Mouse (Mus musculus) heart, embryonic 10.5 days (tissue): ENCODE measurements at regions not wholly inside any gene's neighbourhood (a gene's known extent, or its start where the extent isn't known, plus 50 kb on each side); places are given as distances from the start of the nearest gene placed in this dataset.
A peak's percentile ranks its signal among the peaks of the same experiment; 100 is the strongest.
"Not testable (repeated sequence)": the region's sequence is repeated elsewhere in the genome, so short reads cannot be mapped to it uniquely, and the experiment has no call there.

Experiments
- DNase-seq: peaks from one replicate; pipeline ENCODE4 v3.0.0-alpha.2; 2017; ENCODE audit warnings: low spot score
- H3K27ac ChIP-seq: fragments of 300-500 bp; sonication (generic); 2 replicates; pipeline ENCODE4 v1.5.1; 2016; ENCODE audit warnings: mild to moderate bottlenecking
- H3K27me3 ChIP-seq: fragments of 300-500 bp; sonication (generic); 2 replicates; pipeline ENCODE4 v1.6.1; 2016; ENCODE audit warnings: mild to moderate bottlenecking; ENCODE audit not compliant: poor library complexity, insufficient read depth, severe bottlenecking
- H3K36me3 ChIP-seq: fragments of 300-500 bp; sonication (generic); 2 replicates; pipeline ENCODE4 v1.6.1; 2016; ENCODE audit warnings: mild to moderate bottlenecking, moderate library complexity
- H3K4me1 ChIP-seq: fragments of 300-500 bp; sonication (generic); 2 replicates; pipeline ENCODE4 v1.6.1; 2016; ENCODE audit warnings: mild to moderate bottlenecking
- H3K4me3 ChIP-seq: fragments of 300-500 bp; sonication (generic); 2 replicates; pipeline ENCODE4 v1.5.1; 2016; ENCODE audit warnings: mild to moderate bottlenecking, moderate library complexity
- H3K9me3 ChIP-seq: fragments of 300-500 bp; sonication (generic); 2 replicates; pipeline ENCODE4 v1.6.1; 2016; ENCODE audit warnings: mild to moderate bottlenecking, moderate library complexity
- WGBS: fragments of 180-500 bp; shearing (Covaris S2); methylation state at CpG from one replicate; pipeline ENCODE4 v1.1.7; 2016; 5-methylcytosine and 5-hydroxymethylcytosine counted together

DNA sequence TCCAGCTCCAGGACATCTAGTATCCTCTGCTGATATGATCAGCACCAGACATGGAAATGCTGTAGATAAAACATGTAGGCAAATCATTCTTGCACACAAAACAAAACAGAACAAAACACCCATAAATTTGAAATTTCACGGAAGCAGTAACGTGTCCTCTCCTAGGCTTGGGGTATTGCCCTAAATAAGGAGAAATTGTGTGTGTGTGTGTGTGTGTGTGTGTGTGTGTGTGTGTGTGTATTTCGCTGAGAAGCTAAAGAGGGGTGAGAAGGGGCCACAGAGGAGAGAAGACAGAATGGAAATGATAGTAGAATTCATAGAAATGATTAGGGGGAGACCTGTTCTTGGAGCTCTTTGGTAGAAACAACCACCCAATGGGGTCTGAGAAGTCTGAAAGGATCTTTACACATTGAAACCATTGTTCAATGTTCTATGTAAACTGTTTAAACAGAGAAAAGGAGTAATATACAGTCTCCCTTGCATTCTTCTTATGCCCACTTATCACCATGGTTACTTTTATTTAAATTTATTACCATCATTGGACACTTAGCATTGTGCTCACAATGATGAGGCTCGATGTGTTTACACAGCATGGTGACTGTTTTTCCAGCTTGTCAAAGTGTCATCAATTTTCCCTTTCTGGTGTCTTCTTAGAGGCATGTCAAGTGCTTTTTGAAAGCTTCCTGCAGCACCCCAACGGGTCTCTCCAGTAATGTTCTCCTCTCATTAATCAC is 317.3 kb upstream of the 4933412E24Rik start:
- WGBS: 65% methylated on average over 5 of the region's 5 CpGs
- no peaks in the 10 kb centered on the region for H3K27me3 ChIP-seq
- no peak overlapping the region for H3K27ac ChIP-seq
- no peaks in the 10 kb centered on the region for H3K36me3 ChIP-seq
- no peak overlapping the region for H3K4me3 ChIP-seq
- DNase-seq: no peak
- H3K4me1 ChIP-seq: no peaks in the 10 kb centered on the region
- no peaks in the 10 kb centered on the region for H3K9me3 ChIP-seq

DNA sequence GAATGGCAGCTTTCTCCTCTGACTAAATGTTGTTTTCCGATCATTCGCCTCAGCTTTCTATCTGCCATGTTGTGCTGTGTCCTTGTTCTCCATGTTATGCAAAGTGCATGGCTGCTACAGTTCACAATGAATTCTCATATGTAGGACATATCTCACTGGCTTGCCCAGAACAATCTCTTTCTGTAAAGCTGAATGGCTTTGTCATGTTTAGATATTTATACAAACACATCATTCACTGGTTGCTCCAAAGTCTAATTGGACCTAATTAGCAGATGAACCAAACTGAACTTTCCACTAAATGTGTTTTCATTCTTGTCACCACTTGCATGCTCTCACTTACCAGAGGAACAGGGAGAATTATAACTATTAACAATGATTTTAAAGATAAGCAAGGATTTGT is 301.2 kb upstream of the 4933412E24Rik start:
- Histone ChIP-seq H3K36me3 (no peaks in the 10 kb centered on the region), H3K4me1 (no peaks in the 10 kb centered on the region)
- 95% methylated on average over 2 of the region's 2 CpGs for WGBS

DNA sequence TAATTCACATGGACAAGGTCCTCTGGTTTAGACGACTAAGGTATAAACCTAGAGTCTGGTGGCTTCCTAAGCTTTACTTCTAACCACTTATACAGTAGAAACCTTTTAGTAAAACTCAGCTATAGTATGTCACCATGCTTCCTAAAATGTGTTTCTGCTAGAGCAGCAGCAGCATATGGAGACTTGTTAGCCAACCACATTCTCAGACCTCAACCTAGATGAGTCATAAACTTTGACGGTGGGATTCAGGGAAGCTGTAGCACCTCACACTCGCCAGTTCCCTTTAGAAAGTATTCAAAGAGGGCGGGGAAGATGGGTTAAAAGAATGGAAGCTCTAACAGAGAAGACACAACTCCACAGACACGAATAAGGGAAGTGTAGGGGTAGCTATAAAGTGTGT is 298.8 kb upstream of the 4933412E24Rik start:
- no peak for DNase-seq
- Histone ChIP-seq H3K36me3 (no peaks in the 10 kb centered on the region), H3K9me3 (no peaks in the 10 kb centered on the region), H3K27ac (no peak overlapping the region), H3K4me1 (no peaks in the 10 kb centered on the region), H3K4me3 (no peak overlapping the region), H3K27me3 (no peaks in the 10 kb centered on the region)
- WGBS: 69% methylated on average over 5 of the region's 5 CpGs

More for the DNA sequence above, 301.2 kb upstream of the 4933412E24Rik start:
- no peak for DNase-seq
- Histone ChIP-seq H3K27ac (no peak overlapping the region), H3K4me3 (no peak overlapping the region), H3K9me3 (no peaks in the 10 kb centered on the region), H3K27me3 (no peaks in the 10 kb centered on the region)

DNA sequence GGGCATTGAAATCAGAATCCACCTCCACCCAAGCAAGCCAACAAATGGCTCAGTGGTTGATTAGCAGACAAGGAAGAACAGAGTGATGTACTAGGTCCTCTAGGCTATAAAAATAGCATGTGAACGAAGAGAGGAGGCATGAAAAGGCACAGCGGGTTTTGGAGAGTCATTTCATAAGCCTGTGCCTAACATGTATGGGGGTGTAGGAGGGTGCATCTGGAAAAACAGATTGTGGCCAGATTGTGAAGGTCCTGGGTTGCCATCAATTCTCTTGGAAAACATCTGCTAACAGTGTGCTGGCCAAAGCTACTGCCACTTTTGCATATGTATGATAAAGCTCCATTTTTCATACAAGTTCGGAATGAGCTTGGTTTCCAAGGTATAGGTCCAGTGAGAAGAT is 293.5 kb upstream of the 4933412E24Rik start:
- Histone ChIP-seq H3K9me3 (no peaks in the 10 kb centered on the region), H3K36me3 (no peaks in the 10 kb centered on the region), H3K4me1 (no peaks in the 10 kb centered on the region), H3K27ac (no peak overlapping the region), H3K4me3 (no peak overlapping the region), H3K27me3 (no peaks in the 10 kb centered on the region)
- 78% methylated on average over 3 of the region's 3 CpGs for WGBS
- no peak for DNase-seq

DNA sequence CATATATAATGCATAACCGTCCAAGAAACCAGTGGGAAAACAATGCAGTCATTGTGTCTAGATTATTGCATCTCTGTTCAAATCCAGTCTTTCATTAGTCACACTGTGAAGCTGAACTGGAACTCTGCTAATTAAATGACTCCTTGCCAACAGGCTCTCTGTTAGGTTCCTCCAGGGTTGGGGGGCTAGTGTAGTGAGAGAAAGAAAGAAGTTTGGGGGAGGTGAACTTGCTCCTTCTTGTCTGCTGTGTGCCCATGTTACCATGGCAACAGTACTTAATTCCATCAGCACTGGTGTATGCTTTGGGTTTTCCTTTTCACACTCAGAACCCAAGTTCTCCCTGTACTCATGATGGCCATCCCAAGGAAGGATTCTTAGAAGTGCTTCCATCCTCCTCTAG is 292.6 kb upstream of the 4933412E24Rik start:
- H3K27me3 ChIP-seq: no peaks in the 10 kb centered on the region
- H3K4me1 ChIP-seq: no peaks in the 10 kb centered on the region
- no peaks in the 10 kb centered on the region for H3K9me3 ChIP-seq
- H3K36me3 ChIP-seq: no peaks in the 10 kb centered on the region
- no peak for DNase-seq
- H3K27ac ChIP-seq: no peak overlapping the region
- WGBS: 81% methylated on average over 1 of the region's 1 CpGs
- no peak overlapping the region for H3K4me3 ChIP-seq

DNA sequence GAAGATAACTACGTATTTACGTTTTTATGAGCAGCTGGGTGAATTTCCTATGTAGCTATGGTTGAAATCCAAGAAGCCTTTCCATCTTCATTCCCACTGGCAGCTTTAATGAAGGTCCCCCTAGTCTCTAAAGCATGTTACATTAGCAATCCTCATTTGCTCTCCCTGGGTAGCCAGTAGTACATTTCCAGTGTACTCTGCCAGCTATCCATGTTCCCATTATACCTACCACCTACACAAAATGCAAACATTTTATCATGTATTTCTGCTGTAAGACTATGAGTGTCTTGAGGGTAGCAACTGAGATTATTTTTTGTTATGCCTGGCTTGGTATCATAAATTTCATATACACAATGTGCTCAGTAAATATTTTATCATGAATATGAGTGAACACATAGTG is 291.7 kb upstream of the 4933412E24Rik start:
- Histone ChIP-seq H3K27me3 (no peaks in the 10 kb centered on the region), H3K9me3 (no peaks in the 10 kb centered on the region), H3K36me3 (no peaks in the 10 kb centered on the region), H3K4me3 (no peak overlapping the region), H3K27ac (no peak overlapping the region), H3K4me1 (no peaks in the 10 kb centered on the region)
- WGBS: 84% methylated on average over 2 of the region's 2 CpGs
- DNase-seq: no peak

DNA sequence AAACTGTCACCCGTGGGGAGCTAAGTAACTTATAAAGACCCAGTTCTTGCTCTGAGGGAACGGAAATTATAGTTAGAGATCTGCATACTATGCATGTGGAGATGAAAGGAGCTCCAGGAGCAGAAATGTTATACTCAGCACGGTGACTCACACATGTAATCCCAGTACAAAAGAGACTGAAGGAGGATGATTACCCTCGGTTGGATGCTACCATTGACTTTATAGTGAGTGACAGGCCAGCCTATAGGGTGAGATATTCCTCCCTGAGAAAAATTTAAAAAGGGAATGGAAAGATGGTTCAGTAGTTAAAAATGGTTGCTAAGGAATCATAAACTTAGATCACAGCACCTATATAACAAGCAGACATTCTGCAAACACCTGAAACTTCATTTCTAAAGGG is 287.1 kb upstream of the 4933412E24Rik start:
- Histone ChIP-seq H3K9me3 (no peaks in the 10 kb centered on the region), H3K27ac (no peak overlapping the region), H3K36me3 (no peaks in the 10 kb centered on the region), H3K4me1 (no peaks in the 10 kb centered on the region), H3K4me3 (no peak overlapping the region), H3K27me3 (no peaks in the 10 kb centered on the region)
- WGBS: 80% methylated on average over 4 of the region's 4 CpGs
- no peak for DNase-seq

DNA sequence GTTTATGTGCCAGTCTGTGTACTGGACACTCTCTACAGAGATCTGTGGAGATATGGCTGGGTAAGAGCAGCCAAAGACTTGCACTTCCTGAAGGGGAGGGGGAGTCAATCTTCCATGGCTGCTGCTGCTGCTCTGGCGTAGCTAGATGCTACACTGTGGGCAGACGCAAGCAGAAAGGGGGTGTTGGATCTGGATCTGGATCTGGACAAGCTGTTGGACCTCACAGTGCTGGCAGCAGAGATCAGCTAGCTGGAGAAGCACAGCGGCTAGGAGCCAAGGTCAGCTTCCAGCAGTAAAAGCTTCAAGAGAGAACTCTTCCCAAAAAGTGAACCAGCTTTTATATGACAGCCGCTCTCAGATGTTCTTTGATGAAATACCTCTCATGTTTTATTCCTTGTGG is 285.5 kb upstream of the 4933412E24Rik start:
- WGBS: 71% methylated on average over 4 of the region's 4 CpGs

DNA sequence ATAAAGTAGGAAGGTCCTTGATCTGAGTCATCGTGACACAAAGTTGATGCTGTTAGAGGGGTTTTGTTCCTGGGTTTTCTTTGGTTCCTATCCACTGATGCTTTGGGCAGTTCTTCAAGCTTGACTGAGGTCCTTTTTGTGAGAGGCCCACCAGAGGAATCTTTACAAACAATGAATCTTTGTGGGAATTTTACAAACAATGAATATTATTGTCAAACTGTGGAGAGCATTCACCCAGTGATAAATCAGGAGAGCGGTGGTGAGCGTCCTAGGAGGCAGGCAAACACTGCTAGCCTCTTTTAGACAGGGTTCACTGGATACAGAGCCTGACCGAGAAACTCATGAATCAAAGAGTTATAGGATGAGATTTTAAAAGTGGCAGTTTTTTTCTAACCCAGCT is 268.9 kb upstream of the 4933412E24Rik start:
- DNase-seq: no peak
- no peaks in the 10 kb centered on the region for H3K9me3 ChIP-seq
- no peaks in the 10 kb centered on the region for H3K4me1 ChIP-seq
- no peak overlapping the region for H3K27ac ChIP-seq
- 79% methylated on average over 4 of the region's 4 CpGs for WGBS
- no peaks in the 10 kb centered on the region for H3K27me3 ChIP-seq
- no peaks in the 10 kb centered on the region for H3K36me3 ChIP-seq
- no peak overlapping the region for H3K4me3 ChIP-seq

More for the DNA sequence above, 285.5 kb upstream of the 4933412E24Rik start:
- Histone ChIP-seq H3K36me3 (no peaks in the 10 kb centered on the region), H3K27ac (no peak overlapping the region), H3K4me3 (no peak overlapping the region), H3K9me3 (no peaks in the 10 kb centered on the region), H3K4me1 (no peaks in the 10 kb centered on the region), H3K27me3 (no peaks in the 10 kb centered on the region)
- DNase-seq: no peak

DNA sequence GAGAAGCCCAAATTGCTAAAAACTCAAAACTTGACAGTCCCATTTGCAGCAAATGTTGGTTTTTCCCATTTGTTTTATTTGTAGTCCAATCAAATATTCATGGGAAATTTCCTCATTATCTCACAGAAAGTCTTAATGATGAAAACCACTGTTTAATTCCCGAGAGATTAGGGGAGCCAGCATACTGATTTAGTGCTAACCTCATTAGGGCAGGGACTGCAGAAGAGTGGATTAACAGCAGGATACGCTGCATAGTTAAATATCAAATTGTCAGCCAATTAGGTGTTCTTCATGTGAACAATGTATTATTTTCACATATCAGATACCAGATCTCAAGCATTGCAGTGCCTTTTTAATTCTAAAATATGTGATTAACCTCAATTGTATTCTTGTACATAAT is 264.0 kb upstream of the 4933412E24Rik start:
- Histone ChIP-seq H3K27ac (no peak overlapping the region), H3K9me3 (no peaks in the 10 kb centered on the region), H3K4me3 (no peak overlapping the region), H3K36me3 (no peaks in the 10 kb centered on the region), H3K4me1 (no peaks in the 10 kb centered on the region), H3K27me3 (no peaks in the 10 kb centered on the region)
- no peak for DNase-seq
- WGBS: 75% methylated on average over 2 of the region's 2 CpGs

DNA sequence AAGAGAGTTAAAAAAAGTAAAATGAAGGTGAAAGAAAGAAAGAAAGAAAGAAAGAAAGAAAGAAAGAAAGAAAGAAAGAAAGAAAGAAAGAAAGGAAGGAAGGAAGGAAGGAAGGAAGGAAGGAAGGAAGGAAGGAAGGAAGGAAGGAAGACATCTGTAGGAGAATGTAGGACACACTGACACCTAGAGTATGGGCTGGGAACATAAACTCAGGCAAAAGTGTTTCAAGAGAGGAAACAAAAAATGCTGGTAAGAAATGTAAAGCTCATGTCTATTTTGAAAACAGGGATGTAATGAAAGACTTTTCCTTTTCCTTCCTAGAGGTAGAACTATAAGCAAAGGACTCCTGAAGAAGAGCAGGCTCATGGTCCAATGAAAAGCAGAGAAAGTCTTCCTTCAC is 237.2 kb upstream of the 4933412E24Rik start:
- not testable (repeated sequence) for H3K9me3 ChIP-seq

DNA sequence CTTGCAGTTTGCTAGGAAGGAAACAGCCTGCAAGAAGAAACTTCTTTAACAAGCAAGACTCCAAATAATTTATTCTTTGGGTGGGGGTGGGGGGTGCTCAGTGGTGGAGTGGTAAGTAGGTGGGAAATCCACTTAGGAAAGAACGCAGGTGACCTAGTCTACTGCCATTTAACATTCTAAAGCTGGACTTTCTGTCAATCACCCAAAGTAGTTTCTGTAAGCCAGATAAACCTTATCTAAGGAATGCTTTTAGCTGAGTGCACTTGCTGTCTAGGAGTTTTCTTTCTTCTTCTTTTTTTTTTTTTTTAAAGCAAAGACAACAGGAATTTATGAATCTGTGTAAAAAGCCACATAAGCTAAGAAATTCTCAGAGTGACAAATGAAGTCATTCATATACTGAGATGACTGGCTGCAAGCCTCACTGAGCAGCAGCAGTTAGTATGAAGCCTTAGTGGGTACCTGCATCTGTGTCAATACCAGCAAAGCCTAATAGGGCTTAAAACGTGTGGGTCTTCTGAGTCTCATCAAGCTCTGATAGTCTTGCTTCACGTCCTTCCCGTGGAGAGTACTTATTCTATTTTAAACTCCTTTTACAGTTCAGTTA is 210.0 kb upstream of the 4933412E24Rik start:
- no peaks in the 10 kb centered on the region for H3K9me3 ChIP-seq
- WGBS: 12% methylated on average over 4 of the region's 4 CpGs
- peak overlapping the region; percentile 67; the same call in 1 of the 2 replicates for H3K27ac ChIP-seq
- DNase-seq: no peak
- peaks cover 14% of the 10 kb centered on the region; the same call in 1 of the 2 replicates for H3K4me1 ChIP-seq
- H3K36me3 ChIP-seq: no peaks in the 10 kb centered on the region
- no peaks in the 10 kb centered on the region for H3K27me3 ChIP-seq
- H3K4me3 ChIP-seq: no peak overlapping the region

More for the DNA sequence above, 237.2 kb upstream of the 4933412E24Rik start:
- not testable (repeated sequence) for H3K4me1 ChIP-seq, H3K27me3 ChIP-seq, H3K36me3 ChIP-seq, DNase-seq, H3K27ac ChIP-seq, H3K4me3 ChIP-seq

DNA sequence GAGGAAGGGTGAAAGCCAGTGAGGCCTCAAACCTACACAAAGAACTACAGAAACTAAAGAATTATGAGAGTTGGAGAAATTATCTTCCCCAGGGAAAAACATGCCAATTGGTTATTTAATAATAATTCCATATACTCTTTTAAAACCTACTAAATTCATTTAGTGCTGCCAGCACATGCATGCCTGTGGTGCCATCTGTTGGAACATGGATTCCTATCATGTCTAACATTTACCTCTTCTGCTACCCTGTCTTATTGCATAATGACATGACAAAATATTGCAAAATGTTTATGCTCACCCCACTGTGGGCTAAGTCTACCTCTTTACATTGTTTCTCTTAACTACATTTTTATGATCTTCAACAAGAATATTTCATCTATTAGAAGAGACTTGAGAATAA is 178.7 kb upstream of the 4933412E24Rik start:
- DNase-seq: no peak
- no peaks in the 10 kb centered on the region for H3K4me1 ChIP-seq
- H3K36me3 ChIP-seq: no peaks in the 10 kb centered on the region
- no peak overlapping the region for H3K4me3 ChIP-seq
- no peaks in the 10 kb centered on the region for H3K27me3 ChIP-seq
- no peaks in the 10 kb centered on the region for H3K9me3 ChIP-seq
- H3K27ac ChIP-seq: no peak overlapping the region

DNA sequence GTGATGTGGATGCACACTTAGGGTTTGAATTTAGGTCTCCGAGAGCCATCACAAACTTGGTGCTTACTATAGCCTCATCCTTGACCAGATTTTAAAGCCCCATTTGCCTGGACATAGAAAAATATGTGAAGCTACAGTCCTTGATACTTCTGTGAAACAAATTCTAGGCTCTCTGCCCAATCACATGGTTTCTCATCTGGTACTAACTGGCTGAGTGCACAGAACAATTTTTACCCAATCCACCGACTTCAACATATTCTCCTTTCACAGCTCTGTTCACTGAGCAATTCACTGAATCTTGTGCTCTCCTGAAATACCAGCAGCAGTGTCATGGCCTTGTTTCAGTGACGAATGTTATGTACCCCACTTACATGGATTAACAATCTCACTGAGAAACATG is 176.7 kb upstream of the 4933412E24Rik start:
- no peak for DNase-seq
- H3K27me3 ChIP-seq: no peaks in the 10 kb centered on the region
- no peaks in the 10 kb centered on the region for H3K4me1 ChIP-seq
- H3K9me3 ChIP-seq: no peaks in the 10 kb centered on the region
- WGBS: 85% methylated on average over 3 of the region's 3 CpGs
- no peaks in the 10 kb centered on the region for H3K36me3 ChIP-seq
- H3K27ac ChIP-seq: no peak overlapping the region
- no peak overlapping the region for H3K4me3 ChIP-seq
